Mouse (Mus musculus): Measurements from ENCODE around the gene Helt.

The Helt gene

GRCm38 (mm10) chr8:46318802-46319201 lies 24.3 kb upstream of the Helt start:
- Histone ChIP-seq H3K36me3 (ENCODE audit: control insufficient read depth, insufficient read depth, low read length, poor library complexity, severe bottlenecking) (no peaks in the 10 kb centered on the region), H3K27me3 (ENCODE audit: control insufficient read depth, insufficient read depth, low read length, poor library complexity, severe bottlenecking) (no peaks in the 10 kb centered on the region)
- DNase-seq (ENCODE audit: low read depth, low spot score), result no peak

GRCm38 (mm10) chr8:46317161-46317560 lies 22.7 kb upstream of the Helt start:
- no peaks in the 10 kb centered on the region for H3K36me3 ChIP-seq (ENCODE audit: control insufficient read depth, insufficient read depth, low read length, poor library complexity, severe bottlenecking)
- no peak for DNase-seq (ENCODE audit: low read depth, low spot score)
- no peaks in the 10 kb centered on the region for H3K27me3 ChIP-seq (ENCODE audit: control insufficient read depth, insufficient read depth, low read length, poor library complexity, severe bottlenecking)

- DNase-seq (ENCODE audit: low read depth, low spot score), result no peak
- Histone ChIP-seq H3K36me3 (ENCODE audit: control insufficient read depth, insufficient read depth, low read length, poor library complexity, severe bottlenecking) (no peaks in the 10 kb centered on the region), H3K27me3 (ENCODE audit: control insufficient read depth, insufficient read depth, low read length, poor library complexity, severe bottlenecking) (no peaks in the 10 kb centered on the region)
These were observed 19.3 kb upstream of the Helt start for GRCm38 (mm10) chr8:46313798-46314197.

- peak; percentile 91 for DNase-seq (ENCODE audit: low read depth, low spot score)
- H3K27me3 ChIP-seq (ENCODE audit: control insufficient read depth, insufficient read depth, low read length, poor library complexity, severe bottlenecking), result no peaks in the 10 kb centered on the region
These were observed 16.7 kb upstream of the Helt start for GRCm38 (mm10) chr8:46311159-46311558.

GRCm38 (mm10) chr8:46308189-46308588 lies 13.7 kb upstream of the Helt start:
- no peak for DNase-seq (ENCODE audit: low read depth, low spot score)
- Histone ChIP-seq H3K27me3 (ENCODE audit: control insufficient read depth, insufficient read depth, low read length, poor library complexity, severe bottlenecking) (no peaks in the 10 kb centered on the region), H3K36me3 (ENCODE audit: control insufficient read depth, insufficient read depth, low read length, poor library complexity, severe bottlenecking) (no peaks in the 10 kb centered on the region)

More at GRCm38 (mm10) chr8:46311159-46311558, 16.7 kb upstream of the Helt start:
- H3K36me3 ChIP-seq (ENCODE audit: control insufficient read depth, insufficient read depth, low read length, poor library complexity, severe bottlenecking), result no peaks in the 10 kb centered on the region

GRCm38 (mm10) chr8:46305733-46306349 lies 11.4 kb upstream of the Helt start:
- Histone ChIP-seq H3K27me3 (ENCODE audit: control insufficient read depth, insufficient read depth, low read length, poor library complexity, severe bottlenecking) (no peaks in the 10 kb centered on the region), H3K36me3 (ENCODE audit: control insufficient read depth, insufficient read depth, low read length, poor library complexity, severe bottlenecking) (no peaks in the 10 kb centered on the region)
- peak; percentile 72 for DNase-seq (ENCODE audit: low read depth, low spot score)

GRCm38 (mm10) chr8:46302121-46302520 lies 7.7 kb upstream of the Helt start:
- Histone ChIP-seq H3K36me3 (ENCODE audit: control insufficient read depth, insufficient read depth, low read length, poor library complexity, severe bottlenecking) (no peaks in the 10 kb centered on the region), H3K27me3 (ENCODE audit: control insufficient read depth, insufficient read depth, low read length, poor library complexity, severe bottlenecking) (no peaks in the 10 kb centered on the region)
- DNase-seq (ENCODE audit: low read depth, low spot score), result no peak

GRCm38 (mm10) chr8:46298847-46299246 lies 4.4 kb upstream of the Helt start:
- Histone ChIP-seq H3K36me3 (ENCODE audit: control insufficient read depth, insufficient read depth, low read length, poor library complexity, severe bottlenecking) (no peaks in the 10 kb centered on the region), H3K27me3 (ENCODE audit: control insufficient read depth, insufficient read depth, low read length, poor library complexity, severe bottlenecking) (no peaks in the 10 kb centered on the region; the same call in 1 of the 2 replicates)
- no peak for DNase-seq (ENCODE audit: low read depth, low spot score)

GRCm38 (mm10) chr8:46296551-46296950 lies 2.1 kb upstream of the Helt start:
- H3K36me3 ChIP-seq (ENCODE audit: control insufficient read depth, insufficient read depth, low read length, poor library complexity, severe bottlenecking), result no peaks in the 10 kb centered on the region
- DNase-seq (ENCODE audit: low read depth, low spot score), result no peak
- H3K27me3 ChIP-seq (ENCODE audit: control insufficient read depth, insufficient read depth, low read length, poor library complexity, severe bottlenecking), result no peaks in the 10 kb centered on the region; the same call in 1 of the 2 replicates

GRCm38 (mm10) chr8:46295951-46296350 lies 1.5 kb upstream of the Helt start:
- Histone ChIP-seq H3K36me3 (ENCODE audit: control insufficient read depth, insufficient read depth, low read length, poor library complexity, severe bottlenecking) (no peaks in the 10 kb centered on the region), H3K27me3 (ENCODE audit: control insufficient read depth, insufficient read depth, low read length, poor library complexity, severe bottlenecking) (no peaks in the 10 kb centered on the region; the same call in 1 of the 2 replicates)
- no peak for DNase-seq (ENCODE audit: low read depth, low spot score)

GRCm38 (mm10) chr8:46295101-46295534 lies 647 bp upstream of the Helt start:
- Histone ChIP-seq H3K36me3 (ENCODE audit: control insufficient read depth, insufficient read depth, low read length, poor library complexity, severe bottlenecking) (no peaks in the 10 kb centered on the region), H3K27me3 (ENCODE audit: control insufficient read depth, insufficient read depth, low read length, poor library complexity, severe bottlenecking) (no peaks in the 10 kb centered on the region; the same call in 1 of the 2 replicates)
- DNase-seq (ENCODE audit: low read depth, low spot score), result no peak

- DNase-seq (ENCODE audit: low read depth, low spot score), result no peak
- H3K36me3 ChIP-seq (ENCODE audit: control insufficient read depth, insufficient read depth, low read length, poor library complexity, severe bottlenecking), result no peaks in the 10 kb centered on the region
- no peaks in the 10 kb centered on the region; the same call in 1 of the 2 replicates for H3K27me3 ChIP-seq (ENCODE audit: control insufficient read depth, insufficient read depth, low read length, poor library complexity, severe bottlenecking)
These were observed 725 bp downstream of the Helt start for GRCm38 (mm10) chr8:46293741-46294151.

GRCm38 (mm10) chr8:46293201-46293600 lies 1.3 kb downstream of the Helt start:
- no peak for DNase-seq (ENCODE audit: low read depth, low spot score)
- Histone ChIP-seq H3K36me3 (ENCODE audit: control insufficient read depth, insufficient read depth, low read length, poor library complexity, severe bottlenecking) (no peaks in the 10 kb centered on the region), H3K27me3 (ENCODE audit: control insufficient read depth, insufficient read depth, low read length, poor library complexity, severe bottlenecking) (no peaks in the 10 kb centered on the region; the same call in 1 of the 2 replicates)

GRCm38 (mm10) chr8:46291931-46292675 lies 2.4 kb downstream of the Helt start:
- no peak for DNase-seq (ENCODE audit: low read depth, low spot score)
- Histone ChIP-seq H3K36me3 (ENCODE audit: control insufficient read depth, insufficient read depth, low read length, poor library complexity, severe bottlenecking) (no peaks in the 10 kb centered on the region), H3K27me3 (ENCODE audit: control insufficient read depth, insufficient read depth, low read length, poor library complexity, severe bottlenecking) (no peaks in the 10 kb centered on the region; the same call in 1 of the 2 replicates)

GRCm38 (mm10) chr8:46289274-46289673 lies 5.2 kb downstream of the Helt start:
- no peak for DNase-seq (ENCODE audit: low read depth, low spot score)
- H3K36me3 ChIP-seq (ENCODE audit: control insufficient read depth, insufficient read depth, low read length, poor library complexity, severe bottlenecking), result no peaks in the 10 kb centered on the region
- no peaks in the 10 kb centered on the region for H3K27me3 ChIP-seq (ENCODE audit: control insufficient read depth, insufficient read depth, low read length, poor library complexity, severe bottlenecking)
